Mouse (Mus musculus): ENCODE data around the gene Gpc6. TPM values are rescaled to one million over a fixed set of nuclear protein-coding genes. Genes with fewer than 3 reads are reported as not detected.

The Gpc6 gene
- polyA plus RNA-seq, 1 experiment from 2014 or later = 19.3 TPM

GRCm38 (mm10) chr14:117203960-117204359 is 278.8 kb downstream of the Gpc6 start:
- Histone ChIP-seq H3K27ac (ENCODE audit: low read depth, low read length) (no peak overlapping the region), H3K4me3 (ENCODE audit: low read length) (no peak overlapping the region), H3K4me2 (ENCODE audit: low read length) (no peak overlapping the region), H3K4me1 (ENCODE audit: control insufficient read depth, insufficient read depth, low read depth, low read length) (no peaks in the 10 kb centered on the region), H3K36me3 (ENCODE audit: control insufficient read depth, insufficient read depth, low read length) (no peaks in the 10 kb centered on the region), H3K27me3 (replicated peaks; ENCODE audit: control insufficient read depth, insufficient read depth, low read length) (no peaks in the 10 kb centered on the region), H3K9me3 (ENCODE audit: control insufficient read depth, low read length) (no peaks in the 10 kb centered on the region), H3K9ac (ENCODE audit: low read depth, low read length) (no peak overlapping the region)
- WGBS = 90% methylated on average over 3 of the region's 3 CpGs
- no peak for ATAC-seq

DNA sequence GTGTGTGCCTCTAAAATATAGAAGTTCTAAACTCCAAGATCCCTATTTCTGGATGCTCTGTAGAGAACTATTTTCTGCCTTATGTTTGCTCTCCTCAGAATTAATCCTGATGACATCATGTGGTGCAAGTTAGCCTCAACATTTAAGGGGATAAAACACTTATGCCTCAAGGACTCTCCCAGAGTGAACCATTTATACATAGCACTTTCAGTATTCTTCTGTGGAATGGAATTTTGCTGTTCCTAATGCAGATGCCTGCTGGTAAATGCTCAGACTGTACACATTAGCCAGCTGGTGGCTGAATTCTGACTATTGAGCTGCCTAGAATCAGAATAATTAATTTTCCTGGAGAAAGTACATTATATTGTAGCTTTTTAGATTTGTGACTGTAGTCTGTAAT is 289.3 kb downstream of the Gpc6 start:
- Histone ChIP-seq H3K4me2 (ENCODE audit: low read length) (no peak overlapping the region), H3K9ac (ENCODE audit: low read depth, low read length) (no peak overlapping the region), H3K4me1 (ENCODE audit: control insufficient read depth, insufficient read depth, low read depth, low read length) (no peaks in the 10 kb centered on the region), H3K27ac (ENCODE audit: low read depth, low read length) (no peak overlapping the region), H3K27me3 (replicated peaks; ENCODE audit: control insufficient read depth, insufficient read depth, low read length) (no peaks in the 10 kb centered on the region), H3K9me3 (ENCODE audit: control insufficient read depth, low read length) (no peaks in the 10 kb centered on the region), H3K36me3 (ENCODE audit: control insufficient read depth, insufficient read depth, low read length) (no peaks in the 10 kb centered on the region), H3K4me3 (ENCODE audit: low read length) (no peak overlapping the region)
- ATAC-seq = no peak

DNA sequence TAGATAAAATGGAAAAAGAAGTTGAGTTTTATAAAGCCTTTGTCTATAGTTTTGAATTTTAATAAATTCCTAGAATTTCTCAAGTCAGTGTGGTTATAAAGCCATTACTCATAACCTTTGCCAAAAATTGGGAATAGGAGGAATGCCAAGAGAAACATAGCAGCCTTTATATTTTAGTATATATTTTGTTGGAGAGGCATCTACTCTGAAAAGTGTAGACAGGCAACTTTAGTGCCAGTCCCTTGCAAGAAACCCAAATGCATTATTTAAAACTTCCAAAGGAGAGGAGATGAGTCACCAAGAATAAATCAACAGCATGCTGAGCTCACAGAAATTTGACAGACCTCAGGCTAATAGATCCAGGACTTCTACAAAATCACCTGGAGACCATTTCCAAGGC is 301.8 kb downstream of the Gpc6 start:
- no peak overlapping the region for H3K27ac ChIP-seq (ENCODE audit: low read depth, low read length)
- no peaks in the 10 kb centered on the region for H3K36me3 ChIP-seq (ENCODE audit: control insufficient read depth, insufficient read depth, low read length)
- H3K4me2 ChIP-seq (ENCODE audit: low read length) = no peak overlapping the region
- H3K9me3 ChIP-seq (ENCODE audit: control insufficient read depth, low read length) = no peaks in the 10 kb centered on the region
- H3K4me3 ChIP-seq (ENCODE audit: low read length) = no peak overlapping the region
- no peaks in the 10 kb centered on the region for H3K27me3 ChIP-seq (replicated peaks; ENCODE audit: control insufficient read depth, insufficient read depth, low read length)
- H3K9ac ChIP-seq (ENCODE audit: low read depth, low read length) = no peak overlapping the region
- H3K4me1 ChIP-seq (ENCODE audit: control insufficient read depth, insufficient read depth, low read depth, low read length) = no peaks in the 10 kb centered on the region
- ATAC-seq = no peak

- 62% methylated on average over 4 of the region's 4 CpGs for WGBS
Measured at GRCm38 (mm10) chr14:117230476-117230875, 305.4 kb downstream of the Gpc6 start.

DNA sequence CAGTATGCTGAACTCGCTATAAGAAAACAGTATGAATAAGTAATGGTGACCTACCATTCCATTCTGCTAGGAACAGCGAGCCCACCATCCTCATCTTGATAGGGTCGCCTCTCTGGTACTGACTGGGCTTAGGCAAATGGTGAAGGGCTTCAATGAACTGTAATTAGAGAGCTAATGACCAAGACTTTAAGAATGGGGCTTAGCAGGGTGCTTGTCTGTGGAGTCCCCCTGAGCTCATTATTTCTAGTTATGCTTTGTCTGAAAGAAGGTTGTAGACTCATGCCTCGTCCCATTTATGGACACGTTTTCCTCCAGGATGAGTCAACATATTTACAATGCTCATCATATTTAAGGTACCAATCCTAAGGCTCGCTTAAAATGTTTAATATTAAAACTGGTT is 313.1 kb downstream of the Gpc6 start:
- 80% methylated on average over 6 of the region's 6 CpGs for WGBS
- Histone ChIP-seq H3K27me3 (replicated peaks; ENCODE audit: control insufficient read depth, insufficient read depth, low read length) (no peaks in the 10 kb centered on the region), H3K4me3 (ENCODE audit: low read length) (no peak overlapping the region), H3K9me3 (ENCODE audit: control insufficient read depth, low read length) (no peaks in the 10 kb centered on the region), H3K4me2 (ENCODE audit: low read length) (no peak overlapping the region), H3K27ac (ENCODE audit: low read depth, low read length) (no peak overlapping the region), H3K4me1 (ENCODE audit: control insufficient read depth, insufficient read depth, low read depth, low read length) (no peaks in the 10 kb centered on the region), H3K36me3 (ENCODE audit: control insufficient read depth, insufficient read depth, low read length) (no peaks in the 10 kb centered on the region), H3K9ac (ENCODE audit: low read depth, low read length) (no peak overlapping the region)
- no peak for ATAC-seq

More at GRCm38 (mm10) chr14:117230476-117230875, 305.4 kb downstream of the Gpc6 start:
- H3K4me3 ChIP-seq (ENCODE audit: low read length) = no peak overlapping the region
- no peaks in the 10 kb centered on the region for H3K9me3 ChIP-seq (ENCODE audit: control insufficient read depth, low read length)
- no peak overlapping the region for H3K4me2 ChIP-seq (ENCODE audit: low read length)
- H3K27me3 ChIP-seq (replicated peaks; ENCODE audit: control insufficient read depth, insufficient read depth, low read length) = no peaks in the 10 kb centered on the region
- no peak overlapping the region for H3K27ac ChIP-seq (ENCODE audit: low read depth, low read length)
- H3K36me3 ChIP-seq (ENCODE audit: control insufficient read depth, insufficient read depth, low read length) = no peaks in the 10 kb centered on the region
- no peak overlapping the region for H3K9ac ChIP-seq (ENCODE audit: low read depth, low read length)
- no peak for ATAC-seq
- H3K4me1 ChIP-seq (ENCODE audit: control insufficient read depth, insufficient read depth, low read depth, low read length) = no peaks in the 10 kb centered on the region

DNA sequence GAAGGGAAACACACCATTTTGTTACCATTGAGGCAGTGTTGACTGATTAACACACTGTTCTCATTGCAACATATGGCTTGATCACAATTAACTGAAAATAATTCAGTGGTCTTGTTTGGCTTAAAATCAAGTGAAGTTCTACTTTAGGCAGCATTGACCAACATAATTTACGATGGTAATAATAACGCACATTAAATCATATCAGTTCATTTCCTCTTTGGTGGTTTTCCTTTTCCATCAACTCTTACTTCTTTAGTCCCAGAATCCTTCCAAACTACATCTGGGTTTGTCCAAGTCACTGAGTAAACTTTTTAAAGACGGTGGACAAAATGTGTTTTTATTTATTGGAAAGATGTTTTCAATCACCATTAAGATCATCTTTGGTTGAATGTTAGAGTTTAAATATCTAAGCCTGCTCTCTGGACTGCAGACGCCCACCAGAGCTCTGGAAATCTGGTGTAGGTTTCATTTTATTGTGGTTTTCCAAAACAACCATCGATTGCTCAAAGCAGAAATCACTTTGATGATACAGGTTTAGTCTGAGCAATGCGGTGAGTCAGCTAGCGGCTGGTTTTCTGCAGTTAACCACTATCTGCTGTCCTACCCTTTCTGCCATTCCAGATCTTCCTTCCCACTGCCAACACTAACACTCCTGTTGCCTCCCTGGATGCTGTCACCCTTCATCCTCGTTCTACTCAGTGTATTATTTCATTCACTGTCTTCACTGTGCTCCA is 314.7 kb downstream of the Gpc6 start:
- H3K4me3 ChIP-seq (ENCODE audit: low read length) = no peak overlapping the region
- no peak for ATAC-seq
- no peaks in the 10 kb centered on the region for H3K27me3 ChIP-seq (replicated peaks; ENCODE audit: control insufficient read depth, insufficient read depth, low read length)
- WGBS = 91% methylated on average over 8 of the region's 8 CpGs
- H3K4me1 ChIP-seq (ENCODE audit: control insufficient read depth, insufficient read depth, low read depth, low read length) = no peaks in the 10 kb centered on the region
- H3K4me2 ChIP-seq (ENCODE audit: low read length) = no peak overlapping the region
- H3K9ac ChIP-seq (ENCODE audit: low read depth, low read length) = no peak overlapping the region
- H3K9me3 ChIP-seq (ENCODE audit: control insufficient read depth, low read length) = no peaks in the 10 kb centered on the region
- no peaks in the 10 kb centered on the region for H3K36me3 ChIP-seq (ENCODE audit: control insufficient read depth, insufficient read depth, low read length)
- H3K27ac ChIP-seq (ENCODE audit: low read depth, low read length) = no peak overlapping the region

DNA sequence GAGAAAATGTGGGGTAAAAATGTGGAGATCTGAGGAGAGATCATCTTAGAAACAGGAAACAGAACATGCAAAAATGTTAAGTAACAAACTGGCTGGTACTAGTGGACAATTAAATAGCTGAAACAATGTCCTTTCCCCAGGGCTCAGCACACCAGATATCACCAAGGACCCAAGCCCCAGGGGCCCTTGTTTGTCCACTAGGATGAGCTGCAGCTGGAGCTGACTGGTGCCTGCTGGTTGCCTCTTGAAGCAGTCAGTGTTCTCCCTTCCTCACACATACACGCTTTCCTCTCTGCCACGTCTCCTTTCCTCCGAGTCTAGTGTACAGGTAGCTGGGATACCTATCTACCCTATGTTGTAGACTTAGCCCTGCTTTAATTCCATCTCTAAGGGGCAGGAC is 320.5 kb downstream of the Gpc6 start:
- Histone ChIP-seq H3K4me2 (ENCODE audit: low read length) (no peak overlapping the region), H3K9me3 (ENCODE audit: control insufficient read depth, low read length) (no peaks in the 10 kb centered on the region), H3K27me3 (replicated peaks; ENCODE audit: control insufficient read depth, insufficient read depth, low read length) (no peaks in the 10 kb centered on the region), H3K4me3 (ENCODE audit: low read length) (no peak overlapping the region), H3K36me3 (ENCODE audit: control insufficient read depth, insufficient read depth, low read length) (no peaks in the 10 kb centered on the region), H3K9ac (ENCODE audit: low read depth, low read length) (no peak overlapping the region), H3K4me1 (ENCODE audit: control insufficient read depth, insufficient read depth, low read depth, low read length) (no peaks in the 10 kb centered on the region), H3K27ac (ENCODE audit: low read depth, low read length) (no peak overlapping the region)
- no peak for ATAC-seq
- WGBS = 97% methylated on average over 3 of the region's 3 CpGs

- H3K4me3 ChIP-seq (ENCODE audit: low read length) = no peak overlapping the region
- WGBS = 84% methylated on average over 4 of the region's 4 CpGs
- no peak overlapping the region for H3K27ac ChIP-seq (ENCODE audit: low read depth, low read length)
- no peaks in the 10 kb centered on the region for H3K36me3 ChIP-seq (ENCODE audit: control insufficient read depth, insufficient read depth, low read length)
- no peak for ATAC-seq
- no peaks in the 10 kb centered on the region for H3K4me1 ChIP-seq (ENCODE audit: control insufficient read depth, insufficient read depth, low read depth, low read length)
- H3K9ac ChIP-seq (ENCODE audit: low read depth, low read length) = no peak overlapping the region
- no peak overlapping the region for H3K4me2 ChIP-seq (ENCODE audit: low read length)
- H3K9me3 ChIP-seq (ENCODE audit: control insufficient read depth, low read length) = no peaks in the 10 kb centered on the region
- H3K27me3 ChIP-seq (replicated peaks; ENCODE audit: control insufficient read depth, insufficient read depth, low read length) = no peaks in the 10 kb centered on the region
Measured at GRCm38 (mm10) chr14:117256192-117256591, 331.1 kb downstream of the Gpc6 start.

DNA sequence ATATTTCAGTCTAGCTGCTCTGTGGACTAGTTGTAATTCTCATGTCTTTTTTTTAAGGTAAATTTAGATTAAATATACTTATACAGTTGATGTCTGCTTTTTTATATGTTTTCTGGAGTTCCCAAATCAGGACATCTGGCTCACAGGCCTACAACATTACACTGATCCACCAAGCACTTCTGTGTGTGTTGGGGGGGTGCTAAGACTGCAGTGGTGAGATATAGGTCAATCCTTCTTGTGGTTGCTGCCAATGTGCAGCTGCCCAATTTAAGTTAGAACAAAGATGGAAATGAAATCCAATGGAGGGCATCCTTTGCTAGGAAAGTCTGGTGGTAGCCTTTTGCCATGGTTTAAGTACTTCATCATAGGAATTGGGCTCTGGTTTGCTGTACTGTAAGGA is 340.5 kb downstream of the Gpc6 start:
- H3K9me3 ChIP-seq (ENCODE audit: control insufficient read depth, low read length) = no peaks in the 10 kb centered on the region
- no peak overlapping the region for H3K4me2 ChIP-seq (ENCODE audit: low read length)
- H3K4me3 ChIP-seq (ENCODE audit: low read length) = no peak overlapping the region
- H3K27ac ChIP-seq (ENCODE audit: low read depth, low read length) = no peak overlapping the region
- ATAC-seq = no peak
- no peak overlapping the region for H3K9ac ChIP-seq (ENCODE audit: low read depth, low read length)
- no peaks in the 10 kb centered on the region for H3K4me1 ChIP-seq (ENCODE audit: control insufficient read depth, insufficient read depth, low read depth, low read length)
- no peaks in the 10 kb centered on the region for H3K27me3 ChIP-seq (replicated peaks; ENCODE audit: control insufficient read depth, insufficient read depth, low read length)
- no peaks in the 10 kb centered on the region for H3K36me3 ChIP-seq (ENCODE audit: control insufficient read depth, insufficient read depth, low read length)
